Mouse (Mus musculus) embryonic facial prominence, embryonic 11.5 days (tissue): ENCODE measurements around the gene Nlrp6. TPM values are rescaled to one million over a fixed set of nuclear protein-coding genes. Genes with fewer than 3 reads are reported as not detected.
A peak's percentile ranks its signal among the peaks of the same experiment; 100 is the strongest.
"Not testable (repeated sequence)": the region's sequence is repeated elsewhere in the genome, so short reads cannot be mapped to it uniquely, and the experiment has no call there.

Source experiments
- ATAC-seq: fragments of 200-750 bp; cut with Nextera tagmentation; replicated peaks from 2 replicates; pipeline ENCODE4 v1.8.0; 2017; ENCODE audit warnings: low read depth; ENCODE audit not compliant: insufficient number of reproducible peaks, low FRiP score, low TSS enrichment
- DNase-seq: peaks from one replicate; pipeline ENCODE4 v3.0.0-alpha.2; 2015; ENCODE audit warnings: low spot score
- H3K27ac ChIP-seq: fragments of 300-500 bp; sonication (generic); replicated peaks from 2 replicates; pipeline ENCODE4 v1.5.1; 2014; ENCODE audit warnings: mild to moderate bottlenecking, low read depth, low read length, control low read depth
- H3K27me3 ChIP-seq: fragments of 300-500 bp; sonication (generic); 2 replicates; pipeline ENCODE4 v1.6.1; 2014; ENCODE audit warnings: mild to moderate bottlenecking, low read length, moderate library complexity, mixed read lengths; ENCODE audit not compliant: control insufficient read depth, insufficient read depth
- H3K36me3 ChIP-seq: fragments of 300-500 bp; sonication (generic); replicated peaks from 2 replicates; pipeline ENCODE4 v1.6.1; 2014; ENCODE audit warnings: low read depth, mild to moderate bottlenecking, low read length, moderate library complexity, mixed read lengths; ENCODE audit not compliant: control insufficient read depth, insufficient read depth
- H3K4me1 ChIP-seq: fragments of 300-500 bp; sonication (generic); 2 replicates; pipeline ENCODE4 v1.6.1; 2014; ENCODE audit warnings: low read length, mixed read lengths; ENCODE audit not compliant: control insufficient read depth, insufficient read depth
- H3K4me2 ChIP-seq: fragments of 300-500 bp; sonication (generic); 2 replicates; pipeline ENCODE4 v1.6.1; 2014; ENCODE audit warnings: low read depth, mild to moderate bottlenecking, control low read depth, low read length, moderate library complexity
- H3K4me3 ChIP-seq: fragments of 300-500 bp; sonication (generic); 2 replicates; pipeline ENCODE4 v1.5.1; 2014; ENCODE audit warnings: low read depth, low read length, control low read depth
- H3K9ac ChIP-seq: fragments of 300-500 bp; sonication (generic); replicated peaks from 2 replicates; pipeline ENCODE4 v1.6.1; 2014; ENCODE audit warnings: mild to moderate bottlenecking, control low read depth, low read length
- H3K9me3 ChIP-seq: fragments of 300-500 bp; sonication (generic); replicated peaks from 2 replicates; pipeline ENCODE4 v1.6.1; 2016; ENCODE audit warnings: mild to moderate bottlenecking, low read length, inconsistent platforms, mixed read lengths; ENCODE audit not compliant: control insufficient read depth
- WGBS: fragments of 180-500 bp; shearing (Covaris S2); extraction: QIAGEN DNeasy Blood & Tissue Kit; methylation state at CpG from one replicate; pipeline ENCODE4 v1.1.7; 2014; 5-methylcytosine and 5-hydroxymethylcytosine counted together
- polyA plus RNA-seq: library from polyadenylated mRNA; unstranded; fragments of >200 nt; fragmentation: Nextera tagmentation; extraction: Ambion mirVana; gene quantifications from 2 replicates; pipeline ENCODE4 v1.2.1, GENCODE M21; 2014

Gene Nlrp6
- polyA plus RNA-seq, 1 experiment from 2014 or later: not detected

GRCm38 (mm10) chr7:140882469-140882803 is 38.3 kb upstream of the Nlrp6 start:
- H3K4me1 ChIP-seq: 0 out of 2 replicates have a peak, but pooled peaks cover 2% of the 10 kb centered on the region
- H3K36me3 ChIP-seq: no peaks in the 10 kb centered on the region
- WGBS: 0% methylated on average over 12 of the region's 12 CpGs
- no peaks in the 10 kb centered on the region for H3K27me3 ChIP-seq
- no peak; the same call in none of the 2 replicates for ATAC-seq
- peak overlapping the region; percentile 63 for H3K4me2 ChIP-seq
- H3K4me3 ChIP-seq: peak overlapping the region; percentile 78
- no peaks in the 10 kb centered on the region for H3K9me3 ChIP-seq
- no peak for DNase-seq
- H3K27ac ChIP-seq: no peak overlapping the region
- H3K9ac ChIP-seq: peak overlapping the region; percentile 75

- not testable (repeated sequence) for H3K4me1 ChIP-seq, H3K27ac ChIP-seq, H3K4me3 ChIP-seq, H3K4me2 ChIP-seq, H3K27me3 ChIP-seq, H3K9me3 ChIP-seq, H3K9ac ChIP-seq, DNase-seq, ATAC-seq
- peaks cover 12% of the 10 kb centered on the region for H3K36me3 ChIP-seq
- 95% methylated on average over 16 of the region's 16 CpGs for WGBS
Measured at GRCm38 (mm10) chr7:140890636-140891035, 30.1 kb upstream of the Nlrp6 start.

GRCm38 (mm10) chr7:140894031-140894430 is 26.7 kb upstream of the Nlrp6 start:
- Histone ChIP-seq H3K4me1 (no peaks in the 10 kb centered on the region), H3K27ac (no peak overlapping the region), H3K9me3 (no peaks in the 10 kb centered on the region), H3K4me2 (no peak overlapping the region), H3K27me3 (no peaks in the 10 kb centered on the region), H3K9ac (no peak overlapping the region), H3K36me3 (peaks cover 21% of the 10 kb centered on the region), H3K4me3 (no peak overlapping the region)
- no peak for DNase-seq
- 92% methylated on average over 7 of the region's 7 CpGs for WGBS
- ATAC-seq: no peak

- peaks cover 21% of the 10 kb centered on the region for H3K36me3 ChIP-seq
- no peak overlapping the region for H3K4me3 ChIP-seq
- H3K4me2 ChIP-seq: no peak overlapping the region
- H3K9ac ChIP-seq: no peak overlapping the region
- H3K9me3 ChIP-seq: no peaks in the 10 kb centered on the region
- ATAC-seq (no peak), DNase-seq (no peak)
- WGBS: 96% methylated on average over 3 of the region's 3 CpGs
- H3K27me3 ChIP-seq: no peaks in the 10 kb centered on the region
- no peak overlapping the region for H3K27ac ChIP-seq
- H3K4me1 ChIP-seq: no peaks in the 10 kb centered on the region
Measured at GRCm38 (mm10) chr7:140894611-140895010, 26.1 kb upstream of the Nlrp6 start.

- Histone ChIP-seq H3K9me3 (no peaks in the 10 kb centered on the region), H3K36me3 (peaks cover 13% of the 10 kb centered on the region)
Measured at GRCm38 (mm10) chr7:140897863-140898262, 22.8 kb upstream of the Nlrp6 start.

GRCm38 (mm10) chr7:140899121-140899520 is 21.6 kb upstream of the Nlrp6 start:
- Histone ChIP-seq H3K27ac (no peak overlapping the region), H3K4me3 (no peak overlapping the region), H3K27me3 (no peaks in the 10 kb centered on the region), H3K9me3 (no peaks in the 10 kb centered on the region), H3K4me2 (no peak overlapping the region), H3K4me1 (no peaks in the 10 kb centered on the region), H3K9ac (no peak overlapping the region), H3K36me3 (peaks cover 13% of the 10 kb centered on the region)
- DNase-seq (no peak), ATAC-seq (no peak)
- WGBS: 78% methylated on average over 3 of the region's 3 CpGs

More at GRCm38 (mm10) chr7:140897863-140898262, 22.8 kb upstream of the Nlrp6 start:
- DNase-seq (no peak), ATAC-seq (no peak)
- no peaks in the 10 kb centered on the region for H3K4me1 ChIP-seq
- WGBS: 79% methylated on average over 7 of the region's 7 CpGs
- H3K27me3 ChIP-seq: no peaks in the 10 kb centered on the region
- no peak overlapping the region for H3K27ac ChIP-seq
- H3K4me2 ChIP-seq: no peak overlapping the region
- no peak overlapping the region for H3K4me3 ChIP-seq
- no peak overlapping the region for H3K9ac ChIP-seq

GRCm38 (mm10) chr7:140900220-140900619 is 20.5 kb upstream of the Nlrp6 start, which contains the start of gene Cox8b:
TSS of gene Cox8b (minus strand) at chr7:140900446.
- H3K9ac ChIP-seq: no peak within 1 kb of the TSS
- no peak within 1 kb of the TSS for H3K4me3 ChIP-seq
- no peak within 1 kb of the TSS for H3K27ac ChIP-seq
- no peak for DNase-seq
- peaks cover 9% of the 10 kb centered on the region for H3K36me3 ChIP-seq
- no peaks in the 10 kb centered on the region for H3K27me3 ChIP-seq
- H3K9me3 ChIP-seq: no peaks in the 10 kb centered on the region
- no peak within 1 kb of the TSS for H3K4me2 ChIP-seq
- WGBS: 87% methylated on average over 10 of the region's 10 CpGs
- H3K4me1 ChIP-seq: no peaks in the 10 kb centered on the region
- ATAC-seq: no peak

- DNase-seq (peak; percentile 30), ATAC-seq (no peak)
- H3K4me2 ChIP-seq: no peak overlapping the region
- 54% methylated on average over 15 of the region's 15 CpGs for WGBS
- no peak overlapping the region for H3K27ac ChIP-seq
- H3K36me3 ChIP-seq: peaks cover 5% of the 10 kb centered on the region
- no peaks in the 10 kb centered on the region for H3K9me3 ChIP-seq
- no peak overlapping the region for H3K9ac ChIP-seq
- no peak overlapping the region for H3K4me3 ChIP-seq
- H3K27me3 ChIP-seq: no peaks in the 10 kb centered on the region
- no peaks in the 10 kb centered on the region for H3K4me1 ChIP-seq
Measured at GRCm38 (mm10) chr7:140902036-140902875, 18.4 kb upstream of the Nlrp6 start.
